Mouse (Mus musculus) CH12.LX (cell line): Measurements from ENCODE around the gene Pdpk1.

ENCODE experiments used
- CHD1 ChIP-seq: IDR thresholded peaks from 2 replicates; pipeline ENCODE4 v1.6.1; 2012; ENCODE audit warnings: low read depth, low read length, improper control_type of control experiment, inconsistent platforms
- CTCF ChIP-seq, 2 experiments: IDR thresholded peaks in 1 of 2; conservative IDR thresholded peaks in 1 of 2; 2 replicates each; pipeline ENCODE4 v1.5.1; 2011 to 2012; ENCODE audit warnings: low read depth in 2 of 2, low read length in 2 of 2, improper control_type of control experiment in 1 of 2, inconsistent platforms in 1 of 2, mild to moderate bottlenecking in 1 of 2, moderate library complexity in 1 of 2
- EP300 ChIP-seq: IDR thresholded peaks from 2 replicates; pipeline ENCODE4 v1.6.1; 2011; ENCODE audit warnings: low read length, improper control_type of control experiment
- IRF4 ChIP-seq: IDR thresholded peaks from 2 replicates; pipeline ENCODE4 v1.6.1; 2014; ENCODE audit warnings: low read depth, mild to moderate bottlenecking, inconsistent platforms, low read length, improper control_type of control experiment
- JUND ChIP-seq: conservative IDR thresholded peaks from 2 replicates; pipeline ENCODE4 v1.6.1; 2011; ENCODE audit warnings: low read depth, low read length, improper control_type of control experiment
- KAT2A ChIP-seq: IDR thresholded peaks from 2 replicates; pipeline ENCODE4 v1.6.1; 2012; ENCODE audit warnings: low read length, improper control_type of control experiment, inconsistent platforms; ENCODE audit not compliant: insufficient replicate concordance
- MAFK ChIP-seq: IDR thresholded peaks from 2 replicates; pipeline ENCODE4 v1.6.1; 2011; ENCODE audit warnings: low read length, improper control_type of control experiment; ENCODE audit not compliant: insufficient replicate concordance
- MXI1 ChIP-seq: IDR thresholded peaks from 2 replicates; pipeline ENCODE4 v1.6.1; 2011; ENCODE audit warnings: mild to moderate bottlenecking, low read depth, low read length, improper control_type of control experiment
- MYC ChIP-seq: IDR thresholded peaks from 2 replicates; pipeline ENCODE4 v1.6.1; 2011; ENCODE audit warnings: low read depth, mild to moderate bottlenecking, improper control_type of control experiment, low read length
- NELFE ChIP-seq: IDR thresholded peaks from 2 replicates; pipeline ENCODE4 v1.6.1; 2011; ENCODE audit warnings: low read depth, low read length, improper control_type of control experiment
- POLR2A ChIP-seq: IDR thresholded peaks from 2 replicates; pipeline ENCODE4 v1.6.1; 2011; ENCODE audit warnings: low read depth, mild to moderate bottlenecking, improper control_type of control experiment, low read length
- UBTF ChIP-seq: IDR thresholded peaks from 2 replicates; pipeline ENCODE4 v1.6.1; 2012; ENCODE audit warnings: low read depth, mild to moderate bottlenecking, inconsistent platforms, low read length, improper control_type of control experiment, moderate library complexity
- ZC3H11A ChIP-seq: IDR thresholded peaks from 2 replicates; pipeline ENCODE4 v1.6.1; 2012; ENCODE audit warnings: low read depth, mild to moderate bottlenecking, inconsistent platforms, low read length, improper control_type of control experiment
- ZNF384 ChIP-seq: IDR thresholded peaks from 2 replicates; pipeline ENCODE4 v1.6.1; 2012; ENCODE audit warnings: low read depth, low read length, improper control_type of control experiment, inconsistent platforms

GRCm38 (mm10) chr17:24191481-24191880, 40.8 kb upstream of the Pdpk1 start:
- TF ChIP-seq MXI1 (no peak), CTCF (conservative IDR thresholded peaks at IDR 0.05 in 1 of 2, IDR thresholded peaks at IDR 0.05 in 1 of 2; ENCODE audit: low read depth in 2 of 2, low read length in 2 of 2) (no peak), KAT2A (no peak), POLR2A (no peak), UBTF (no peak), ZC3H11A (no peak), IRF4 (no peak), MYC (no peak), NELFE (no peak), JUND (no peak), EP300 (no peak), MAFK (no peak), CHD1 (no peak), ZNF384 (no peak)
